Mouse (Mus musculus): Measurements from ENCODE around the gene Ccl1.

DNA sequence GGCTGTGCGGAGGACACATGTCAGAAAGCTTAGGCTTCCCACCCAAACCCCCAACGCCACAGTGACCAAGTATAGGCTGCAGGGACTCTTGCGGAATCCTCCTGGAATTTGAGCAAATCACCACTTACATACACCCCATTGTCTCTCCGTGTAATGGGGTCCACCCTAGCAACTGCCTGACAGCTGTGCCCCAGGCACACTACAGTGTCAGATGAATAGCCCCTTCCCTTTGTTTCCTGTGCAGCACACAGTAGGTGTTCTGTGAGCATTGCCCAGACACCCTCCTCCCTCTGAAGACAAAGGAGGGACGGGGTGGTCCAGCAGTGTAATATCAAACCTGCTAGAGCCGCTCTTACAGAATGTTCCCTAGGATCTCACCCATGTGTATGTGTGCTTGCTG is 54.2 kb downstream of the Ccl1 start:
- TF ChIP-seq CTCF (IDR thresholded peaks at IDR 0.05; ENCODE audit: control insufficient read depth, insufficient read depth, insufficient replicate concordance, low read depth, low read length) (no peak), POLR2A (IDR thresholded peaks at IDR 0.05; ENCODE audit: control insufficient read depth, low read depth, low read length) (no peak)
